Mouse (Mus musculus) left cerebral cortex, postnatal 36 days (tissue): Measurements from ENCODE around the gene Ablim2. TPM values are rescaled to one million over a fixed set of nuclear protein-coding genes. Genes with fewer than 3 reads are reported as not detected.

ENCODE experiments used
- DNase-seq, 2 experiments: peaks; one replicate each; pipeline ENCODE4 v3.0.0; 2021 to 2022; ENCODE audit warnings: low spot score in 2 of 2, mixed read lengths in 1 of 2
- intact Hi-C: fragments of 180-260 bp; cut with DNase I; formaldehyde crosslinking; loops from one replicate; pipeline ENCODE4 v1.15.1; 2025
- total RNA-seq, 2 experiments: library from RNA; stranded (reverse); gene quantifications; 2 replicates each; pipeline ENCODE4 v1.2.3; 2021

Ablim2 gene
- 100 to 1,000 TPM; 150 to 220 TPM for total RNA-seq

- DNase-seq = peak; percentile 95 to 97
- intact Hi-C loops = loop anchor here (5.0 kb wide), 1 partner anchor 40 kb away; no protein-coding TSS in a partner anchor
Observed at GRCm38 (mm10) chr5:35757639-35758001, at the start of gene Ablim2. Gene Ablim2, plus strand, starts transcription at chr5:35757880.

- no peak for DNase-seq
- intact Hi-C loops = no loop called here
Observed at GRCm38 (mm10) chr5:35710481-35710880, 47.2 kb upstream of the Ablim2 start.

GRCm38 (mm10) chr5:35710931-35711330 is 46.7 kb upstream of the Ablim2 start:
- intact Hi-C loops = no loop called here
- DNase-seq = no peak

GRCm38 (mm10) chr5:35712517-35712916 is 45.2 kb upstream of the Ablim2 start:
- intact Hi-C loops = no loop called here

GRCm38 (mm10) chr5:35713649-35714354 is 43.9 kb upstream of the Ablim2 start:
- intact Hi-C loops = loop anchor here (1.0 kb wide), 1 partner anchor 119 kb away; no protein-coding TSS in a partner anchor
- DNase-seq = peak; percentile 62 to 63

More at GRCm38 (mm10) chr5:35712517-35712916, 45.2 kb upstream of the Ablim2 start:
- no peak for DNase-seq

GRCm38 (mm10) chr5:35717455-35717854 is 40.2 kb upstream of the Ablim2 start:
- no peak for DNase-seq
- intact Hi-C loops = no loop called here

GRCm38 (mm10) chr5:35717946-35718345 is 39.7 kb upstream of the Ablim2 start:
- intact Hi-C loops = no loop called here
- peak; percentile 40 to 43 for DNase-seq

- intact Hi-C loops = no loop called here
- no peak for DNase-seq
Observed at GRCm38 (mm10) chr5:35718817-35719216, 38.9 kb upstream of the Ablim2 start.

GRCm38 (mm10) chr5:35719343-35719742 is 38.3 kb upstream of the Ablim2 start:
- intact Hi-C loops = no loop called here
- DNase-seq = no peak

GRCm38 (mm10) chr5:35719880-35720279 is 37.8 kb upstream of the Ablim2 start:
- no peak for DNase-seq

GRCm38 (mm10) chr5:35721933-35722332 is 35.7 kb upstream of the Ablim2 start:
- no peak for DNase-seq
- intact Hi-C loops = no loop called here

More at GRCm38 (mm10) chr5:35719880-35720279, 37.8 kb upstream of the Ablim2 start:
- intact Hi-C loops = no loop called here

- no peak for DNase-seq
- intact Hi-C loops = no loop called here
Observed at GRCm38 (mm10) chr5:35722654-35723053, 35.0 kb upstream of the Ablim2 start.

- intact Hi-C loops = no loop called here
- no peak for DNase-seq
Observed at GRCm38 (mm10) chr5:35723900-35724299, 33.8 kb upstream of the Ablim2 start.

- intact Hi-C loops = no loop called here
- DNase-seq = no peak
Observed at GRCm38 (mm10) chr5:35725840-35726239, 31.8 kb upstream of the Ablim2 start.

GRCm38 (mm10) chr5:35727447-35727846 is 30.2 kb upstream of the Ablim2 start:
- no peak for DNase-seq
- intact Hi-C loops = no loop called here

- intact Hi-C loops = no loop called here
- DNase-seq = no peak
Observed at GRCm38 (mm10) chr5:35728344-35728956, 29.2 kb upstream of the Ablim2 start.

- intact Hi-C loops = no loop called here
- DNase-seq = peak; percentile 57 to 64
Observed at GRCm38 (mm10) chr5:35728957-35729460, 28.7 kb upstream of the Ablim2 start.

GRCm38 (mm10) chr5:35729844-35730243 is 27.8 kb upstream of the Ablim2 start:
- intact Hi-C loops = no loop called here
- no peak for DNase-seq

GRCm38 (mm10) chr5:35730552-35730951 is 27.1 kb upstream of the Ablim2 start:
- DNase-seq = no peak
- intact Hi-C loops = no loop called here

GRCm38 (mm10) chr5:35731006-35731405 is 26.7 kb upstream of the Ablim2 start:
- intact Hi-C loops = no loop called here
- no peak for DNase-seq

- DNase-seq = no peak
- intact Hi-C loops = no loop called here
Observed at GRCm38 (mm10) chr5:35733523-35733922, 24.2 kb upstream of the Ablim2 start.
